Mouse (Mus musculus): ENCODE data around the gene Ptpn22. TPM values are rescaled to one million over a fixed set of nuclear protein-coding genes. Genes with fewer than 3 reads are reported as not detected.

The Ptpn22 gene
- total and polyA plus RNA-seq, 3 experiments, result 0.68 to 1.8 (median 1.0) TPM

GRCm38 (mm10) chr3:103960622-103961021, 101.0 kb downstream of the Ptpn22 start:
- H3K9ac ChIP-seq (ENCODE audit: low read depth, low read length), result no peak overlapping the region
- DNase-seq, result no peak
- H3K4me3 ChIP-seq, result no peak overlapping the region
- H3K79me2 ChIP-seq (replicated peaks; ENCODE audit: control insufficient read depth, insufficient read depth, low read length), result no peaks in the 10 kb centered on the region
- TF ChIP-seq POLR2A (IDR thresholded peaks at IDR 0.05; ENCODE audit: insufficient read depth, low read depth, low read length) (no peak), EP300 (IDR thresholded peaks at IDR 0.05; ENCODE audit: insufficient read depth, low read depth, low read length) (no peak), CTCF (IDR thresholded peaks at IDR 0.05) (no peak)
- no peaks in the 10 kb centered on the region for H3K27me3 ChIP-seq (ENCODE audit: control insufficient read depth, insufficient read depth, low read length)
- WGBS, result 86% methylated on average over 3 of the region's 3 CpGs
- intact Hi-C loops (cut with DNase I), result no loop called here
- H3K4me1 ChIP-seq (ENCODE audit: control insufficient read depth, insufficient read depth, low read length), result no peaks in the 10 kb centered on the region
- H3K36me3 ChIP-seq (ENCODE audit: control insufficient read depth, insufficient read depth, low read length), result peaks cover 2% of the 10 kb centered on the region; the same call in 1 of the 2 replicates
- no peak overlapping the region for H3K27ac ChIP-seq

Other genes with a start within 250 kb of the Ptpn22 start
- 1 to 10 TPM in 1 of 2 experiments, not detected in 1; 1.9 TPM for gene Atg4a-ps, start 213.7 kb upstream of the Ptpn22 start, total RNA-seq (2021)
- 0.12 TPM in 1 of 2 replicates, not detected in the other for gene Atg4a-ps, start 213.7 kb upstream of the Ptpn22 start, polyA plus RNA-seq (2012; rRNA removed)
- 1 to 10 TPM; 5.7 to 6.0 TPM for gene Olfml3, start 121.8 kb upstream of the Ptpn22 start, total RNA-seq (2021)
- gene Olfml3, start 121.8 kb upstream of the Ptpn22 start, polyA plus RNA-seq (2012; rRNA removed), result 11.7 and 12.8 TPM in 2 replicates
- not detected for gene Gm10964, start 120.4 kb upstream of the Ptpn22 start, total RNA-seq (2021)
- not detected in 2 replicates for gene Gm10964, start 120.4 kb upstream of the Ptpn22 start, polyA plus RNA-seq (2012; rRNA removed)
- 100 to 1,000 TPM in 1 of 2 experiments, 10 to 100 TPM in 1; 98.1 to 109 TPM for gene Hipk1, start 68.2 kb upstream of the Ptpn22 start, total RNA-seq (2021)
- 50.8 and 61.5 TPM in 2 replicates for gene Hipk1, start 68.2 kb upstream of the Ptpn22 start, polyA plus RNA-seq (2012; rRNA removed)
- gene Dclre1b, start 50.4 kb upstream of the Ptpn22 start, total RNA-seq (2021), result 10 to 100 TPM; 10.7 to 12.0 TPM
- 6.9 and 7.4 TPM in 2 replicates for gene Dclre1b, start 50.4 kb upstream of the Ptpn22 start, polyA plus RNA-seq (2012; rRNA removed)
- gene Ap4b1, start 50.3 kb upstream of the Ptpn22 start, total RNA-seq (2021), result 10 to 100 TPM; 14.8 to 17.7 TPM
- 14.6 and 25.0 TPM in 2 replicates for gene Ap4b1, start 50.3 kb upstream of the Ptpn22 start, polyA plus RNA-seq (2012; rRNA removed)
- gene Gm43064, start 50.2 kb upstream of the Ptpn22 start, total RNA-seq (2021), result under 1 TPM in 1 of 2 experiments, not detected in 1; 0.10 TPM
- not detected in 2 replicates for gene Gm43064, start 50.2 kb upstream of the Ptpn22 start, polyA plus RNA-seq (2012; rRNA removed)
- gene Bcl2l15, start 27.2 kb upstream of the Ptpn22 start, total RNA-seq (2021), result not detected
- not detected in 2 replicates for gene Bcl2l15, start 27.2 kb upstream of the Ptpn22 start, polyA plus RNA-seq (2012; rRNA removed)
- gene Rsbn1, start 54.3 kb downstream of the Ptpn22 start, total RNA-seq (2021), result 1 to 10 TPM; 7.9 to 8.2 TPM
- gene Rsbn1, start 54.3 kb downstream of the Ptpn22 start, polyA plus RNA-seq (2012; rRNA removed), result 1.6 and 3.2 TPM in 2 replicates
- 1 to 10 TPM; 6.8 to 8.0 TPM for gene Phtf1, start 108.3 kb downstream of the Ptpn22 start, total RNA-seq (2021)
- 1.9 and 4.5 TPM in 2 replicates for gene Phtf1, start 108.3 kb downstream of the Ptpn22 start, polyA plus RNA-seq (2012; rRNA removed)